In the genomic region with DNA sequence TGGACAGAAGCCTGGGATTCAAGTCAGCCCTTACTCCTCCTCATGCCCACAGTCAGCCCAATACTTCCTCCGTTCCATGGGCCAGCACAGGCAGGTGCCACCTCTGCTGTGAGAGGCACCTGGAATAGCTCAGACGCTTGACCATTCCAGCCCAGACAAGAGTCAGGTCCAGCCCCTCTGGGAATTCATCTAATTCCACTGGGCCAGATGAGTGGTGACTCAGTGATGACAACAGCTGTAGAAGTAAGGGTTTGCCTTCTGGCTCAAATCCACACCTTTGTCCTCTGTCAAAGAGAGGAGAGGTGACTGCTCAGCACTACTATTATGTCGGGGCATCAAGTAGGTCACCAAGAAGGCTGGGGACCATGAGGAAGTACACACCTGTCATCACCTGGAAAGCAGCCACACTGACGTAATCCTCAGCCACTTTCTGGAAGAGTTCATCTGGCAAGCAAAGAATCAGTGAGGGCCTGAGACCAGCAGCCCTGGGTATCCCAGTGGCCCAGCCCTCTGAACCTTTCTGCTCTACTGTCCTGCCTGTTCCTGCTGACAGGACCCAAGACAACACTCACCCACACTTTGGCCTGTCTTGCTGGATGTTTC, we compare ENCODE assay signal across 8 mouse cellular contexts. TPM values are rescaled to one million over a fixed set of nuclear protein-coding genes. Genes with fewer than 3 reads are reported as not detected.
DNase-seq lines count a peak whose midpoint lies in the region; ATAC-seq and TF ChIP-seq lines count a peak whose summit lies in the region.

A gene (plus strand): TSS at position 570 of the 603 bp plus-strand sequence.

- peaks cover 36% of the 10 kb centered on the region for H3K36me3 ChIP-seq in kidney, postnatal 0 days (ENCODE audit: insufficient read depth, low read length)
- peaks cover 51% of the 10 kb centered on the region for H3K36me3 ChIP-seq in forebrain, embryonic 15.5 days
- H3K36me3 ChIP-seq in hindbrain, embryonic 11.5 days (ENCODE audit: control insufficient read depth, insufficient read depth, low read length), result no peaks in the 10 kb centered on the region
- H3K36me3 ChIP-seq in liver, embryonic 13.5 days, result peaks cover 68% of the 10 kb centered on the region
- peaks cover 20% of the 10 kb centered on the region for H3K36me3 ChIP-seq in stomach, embryonic 15.5 days

- DNase-seq in kidney, postnatal 0 days (ENCODE audit: low spot score), result no peak
- DNase-seq in kidney, postnatal 14 days, result no peak
- no peak for DNase-seq in adrenal gland, postnatal 25 days
- DNase-seq in hindbrain, embryonic 11.5 days (ENCODE audit: low spot score), result no peak
- DNase-seq in liver, embryonic 13.5 days, result no peak
- no peak for DNase-seq in frontal cortex, postnatal 25 days (ENCODE audit: low spot score in 2 of 2)

- H3K27ac ChIP-seq in kidney, postnatal 0 days, result no peak within 1 kb of the TSS
- peak within 1 kb of the TSS; percentile 71; the same call in 1 of the 2 replicates for H3K27ac ChIP-seq in forebrain, embryonic 15.5 days (replicated peaks)
- no peak within 1 kb of the TSS for H3K27ac ChIP-seq in hindbrain, embryonic 11.5 days (ENCODE audit: low read depth, low read length)
- peak within 1 kb of the TSS; percentile 86; the same call in 1 of the 2 replicates for H3K27ac ChIP-seq in liver, embryonic 13.5 days
- H3K27ac ChIP-seq in stomach, embryonic 15.5 days, result peak within 1 kb of the TSS; percentile 87

- peak within 1 kb of the TSS; percentile 96 for H3K9ac ChIP-seq in kidney, postnatal 0 days (ENCODE audit: low read depth, low read length)
- H3K9ac ChIP-seq in forebrain, embryonic 15.5 days (replicated peaks), result peak within 1 kb of the TSS; percentile 86
- peak within 1 kb of the TSS; percentile 91 for H3K9ac ChIP-seq in hindbrain, embryonic 11.5 days (ENCODE audit: low read depth, low read length)
- H3K9ac ChIP-seq in liver, embryonic 13.5 days, result peak within 1 kb of the TSS; percentile 96
- peak within 1 kb of the TSS; percentile 71 for H3K9ac ChIP-seq in stomach, embryonic 15.5 days

- no peak for ATAC-seq in kidney, postnatal 0 days (replicated peaks; ENCODE audit: low FRiP score, low read depth)
- ATAC-seq in forebrain, embryonic 15.5 days (replicated peaks), result no peak
- ATAC-seq in hindbrain, embryonic 11.5 days (ENCODE audit: low FRiP score), result no peak
- no peak for ATAC-seq in liver, embryonic 13.5 days (ENCODE audit: low read depth)
- no peak for ATAC-seq in stomach, embryonic 15.5 days (ENCODE audit: insufficient read depth, low FRiP score, low read depth)

- peak within 1 kb of the TSS; percentile 85 for H3K4me3 ChIP-seq in kidney, postnatal 0 days (replicated peaks; ENCODE audit: low read depth, low read length)
- H3K4me3 ChIP-seq in forebrain, embryonic 15.5 days, result peak within 1 kb of the TSS; percentile 73
- peak within 1 kb of the TSS; percentile 72 for H3K4me3 ChIP-seq in hindbrain, embryonic 11.5 days (ENCODE audit: low read depth, low read length)
- peak within 1 kb of the TSS; percentile 92 for H3K4me3 ChIP-seq in liver, embryonic 13.5 days (replicated peaks)
- H3K4me3 ChIP-seq in stomach, embryonic 15.5 days (replicated peaks), result peak within 1 kb of the TSS; percentile 73

- H3K27me3 ChIP-seq in kidney, postnatal 0 days (ENCODE audit: insufficient read depth, low read length), result no peaks in the 10 kb centered on the region
- H3K27me3 ChIP-seq in forebrain, embryonic 15.5 days, result no peaks in the 10 kb centered on the region
- no peaks in the 10 kb centered on the region for H3K27me3 ChIP-seq in hindbrain, embryonic 11.5 days (ENCODE audit: control insufficient read depth, insufficient read depth, low read length)
- no peaks in the 10 kb centered on the region for H3K27me3 ChIP-seq in liver, embryonic 13.5 days
- H3K27me3 ChIP-seq in stomach, embryonic 15.5 days (replicated peaks), result no peaks in the 10 kb centered on the region

- TF ChIP-seq CTCF in kidney, postnatal 0 days (IDR thresholded peaks at IDR 0.05; ENCODE audit: low read depth), result no peak

- no peaks in the 10 kb centered on the region for H3K9me3 ChIP-seq in kidney, postnatal 0 days (replicated peaks; ENCODE audit: low read length)
- no peaks in the 10 kb centered on the region for H3K9me3 ChIP-seq in forebrain, embryonic 15.5 days
- no peaks in the 10 kb centered on the region for H3K9me3 ChIP-seq in hindbrain, embryonic 11.5 days (ENCODE audit: control insufficient read depth, low read length)
- no peaks in the 10 kb centered on the region for H3K9me3 ChIP-seq in liver, embryonic 13.5 days (replicated peaks)
- no peaks in the 10 kb centered on the region for H3K9me3 ChIP-seq in stomach, embryonic 15.5 days

- WGBS in kidney, postnatal 0 days, result 80% methylated on average over 4 of the region's 4 CpGs
- WGBS in forebrain, embryonic 15.5 days, result 87% methylated on average over 4 of the region's 4 CpGs
- WGBS in hindbrain, embryonic 11.5 days, result 91% methylated on average over 4 of the region's 4 CpGs
- 82% methylated on average over 4 of the region's 4 CpGs for WGBS in liver, embryonic 13.5 days (ENCODE audit: insufficient replicate concordance)
- 77% methylated on average over 4 of the region's 4 CpGs for WGBS in stomach, embryonic 15.5 days

- H3K4me1 ChIP-seq in kidney, postnatal 0 days (replicated peaks; ENCODE audit: insufficient read depth, low read length), result peaks cover 14% of the 10 kb centered on the region; the same call in 1 of the 2 replicates
- H3K4me1 ChIP-seq in forebrain, embryonic 15.5 days, result peaks cover 30% of the 10 kb centered on the region
- peaks cover 5% of the 10 kb centered on the region; the same call in 1 of the 2 replicates for H3K4me1 ChIP-seq in hindbrain, embryonic 11.5 days (replicated peaks; ENCODE audit: control insufficient read depth, insufficient read depth, low read length)
- peaks cover 47% of the 10 kb centered on the region for H3K4me1 ChIP-seq in liver, embryonic 13.5 days (replicated peaks)
- peaks cover 37% of the 10 kb centered on the region for H3K4me1 ChIP-seq in stomach, embryonic 15.5 days

- peak within 1 kb of the TSS; percentile 98 for H3K4me2 ChIP-seq in kidney, postnatal 0 days (ENCODE audit: low read length)
- peak within 1 kb of the TSS; percentile 96 for H3K4me2 ChIP-seq in forebrain, embryonic 15.5 days (replicated peaks)
- peak within 1 kb of the TSS; percentile 93 for H3K4me2 ChIP-seq in hindbrain, embryonic 11.5 days (replicated peaks; ENCODE audit: low read depth, low read length)
- peak within 1 kb of the TSS; percentile 99 for H3K4me2 ChIP-seq in liver, embryonic 13.5 days
- peak within 1 kb of the TSS; percentile 70 for H3K4me2 ChIP-seq in stomach, embryonic 15.5 days

RNA-seq across cellular contexts. Expression of the gene that starts here (rescaled TPM):
- 398 and 435 TPM in 2 replicates for polyA plus RNA-seq in kidney, postnatal 0 days (2015; fragmentation: Nextera tagmentation; extraction: Ambion mirVana)
- 153 and 156 TPM in 2 replicates for total RNA-seq in adrenal gland, postnatal 25 days (2021)
- polyA plus RNA-seq in forebrain, embryonic 15.5 days (2015; fragmentation: Nextera tagmentation; extraction: Ambion mirVana), result 303 and 314 TPM in 2 replicates
- polyA plus RNA-seq in hindbrain, embryonic 11.5 days (2014; fragmentation: Nextera tagmentation; extraction: Ambion mirVana), result 433 and 450 TPM in 2 replicates
- polyA plus RNA-seq in liver, embryonic 13.5 days (2015; fragmentation: Nextera tagmentation; extraction: Ambion mirVana), result 234 and 240 TPM in 2 replicates
- polyA plus RNA-seq in stomach, embryonic 15.5 days (2015; fragmentation: Nextera tagmentation; extraction: Ambion mirVana), result 447 and 473 TPM in 2 replicates

Comparison
In these comparisons a context has a peak if more than half of its experiments do, and no peak if none do; other contexts are left out.
1. H3K27ac ChIP-seq: peak in forebrain, embryonic 15.5 days (single experiment), liver, embryonic 13.5 days (single experiment) and stomach, embryonic 15.5 days (single experiment); none in kidney, postnatal 0 days (single experiment) and hindbrain, embryonic 11.5 days (single experiment).
2. Peak in every context shown above with its lines, with median percentiles within 50 percentile points of each other: H3K4me2 ChIP-seq, H3K4me3 ChIP-seq and H3K9ac ChIP-seq.